Mouse (Mus musculus) heart, postnatal 0 days (tissue): ENCODE data around the gene Tbx2. TPM values are rescaled to one million over a fixed set of nuclear protein-coding genes. Genes with fewer than 3 reads are reported as not detected.
A peak's percentile ranks its signal among the peaks of the same experiment; 100 is the strongest.

Experiments
- ATAC-seq: fragments of 200-750 bp; cut with Nextera tagmentation; 2 replicates; pipeline ENCODE4 v1.8.0; 2017; ENCODE audit warnings: low read depth, moderate number of reproducible peaks, moderate library complexity; ENCODE audit not compliant: insufficient read depth
- DNase-seq: peaks from one replicate; pipeline ENCODE4 v3.0.0-alpha.2; 2016; ENCODE audit warnings: low spot score
- H3K27ac ChIP-seq: fragments of 300-500 bp; sonication (generic); 2 replicates; pipeline ENCODE4 v1.5.1; 2014; ENCODE audit warnings: low read depth, mild to moderate bottlenecking
- H3K27me3 ChIP-seq: fragments of 300-500 bp; sonication (generic); 2 replicates; pipeline ENCODE4 v1.6.1; 2014; ENCODE audit warnings: low read length, mixed read lengths; ENCODE audit not compliant: control insufficient read depth, insufficient read depth
- H3K36me3 ChIP-seq: fragments of 300-500 bp; sonication (generic); replicated peaks from 2 replicates; pipeline ENCODE4 v1.6.1; 2014; ENCODE audit warnings: low read length, mixed read lengths; ENCODE audit not compliant: control insufficient read depth, insufficient read depth
- H3K4me1 ChIP-seq: fragments of 300-500 bp; sonication (generic); 2 replicates; pipeline ENCODE4 v1.6.1; 2014; ENCODE audit warnings: antibody characterized with exemption; ENCODE audit not compliant: control insufficient read depth, insufficient read depth
- H3K4me2 ChIP-seq: fragments of 300-500 bp; sonication (generic); 2 replicates; pipeline ENCODE4 v1.6.1; 2014; ENCODE audit warnings: low read depth, mild to moderate bottlenecking, low read length, moderate library complexity
- H3K4me3 ChIP-seq: fragments of 300-500 bp; sonication (generic); 2 replicates; pipeline ENCODE4 v1.5.1; 2014; ENCODE audit warnings: low read depth, low read length
- H3K9ac ChIP-seq: fragments of 300-500 bp; sonication (generic); replicated peaks from 2 replicates; pipeline ENCODE4 v1.6.1; 2014; ENCODE audit warnings: low read depth, low read length, mixed read lengths
- H3K9me3 ChIP-seq: fragments of 300-500 bp; sonication (generic); replicated peaks from 2 replicates; pipeline ENCODE4 v1.6.1; 2016; ENCODE audit warnings: low read length; ENCODE audit not compliant: control insufficient read depth
- CTCF ChIP-seq: IDR thresholded peaks from 2 replicates; pipeline ENCODE4 v1.5.1; 2016; ENCODE audit warnings: antibody characterized with exemption, control low read depth, low read depth
- EP300 ChIP-seq: IDR thresholded peaks from 2 replicates; pipeline ENCODE4 v1.6.1; 2016; ENCODE audit warnings: antibody characterized with exemption, low read depth
- WGBS: fragments of 180-500 bp; shearing (Covaris S2); extraction: QIAGEN DNeasy Blood & Tissue Kit; methylation state at CpG from one replicate; pipeline ENCODE4 v1.1.7; 2014; 5-methylcytosine and 5-hydroxymethylcytosine counted together
- polyA plus RNA-seq: library from polyadenylated mRNA; unstranded; fragments of >200 nt; fragmentation: Nextera tagmentation; extraction: Ambion mirVana; gene quantifications from 2 replicates; pipeline ENCODE4 v1.2.1, GENCODE M21; 2015
- total RNA-seq: library from RNA; depleted of rRNA; stranded (reverse); fragments of >200 nt; gene quantifications from 2 replicates; pipeline ENCODE4 v1.2.3, GENCODE M21; 2014; ENCODE audit warnings: low replicate concordance

Tbx2 gene
- total and polyA plus RNA-seq, 2 experiments from 2014 or later, result 1.3 to 8.5 TPM

DNA sequence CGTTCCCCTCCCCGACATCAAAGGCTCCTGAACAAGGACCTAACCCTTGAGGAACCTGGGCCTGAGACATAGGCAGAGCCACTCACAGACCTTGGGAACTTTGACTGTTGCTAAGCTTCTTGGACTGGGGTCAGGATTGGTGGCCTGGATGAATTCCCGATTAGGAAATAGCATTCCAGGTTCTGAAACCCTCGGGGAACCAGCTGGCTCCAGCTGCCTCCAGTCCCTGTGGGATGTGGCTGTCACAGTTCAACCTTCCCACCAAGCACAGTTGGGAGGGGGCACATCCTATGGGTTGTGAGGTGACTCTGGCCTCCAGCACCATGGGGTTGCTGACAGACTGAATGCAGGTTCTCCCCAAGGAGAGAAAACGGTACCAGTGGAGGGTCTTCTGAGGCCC is 13.6 kb downstream of the Tbx2 start:
- DNase-seq, result peak; percentile 6
- no peaks in the 10 kb centered on the region for H3K9me3 ChIP-seq
- ATAC-seq, result no peak
- TF ChIP-seq CTCF, result no peak
- no peak for TF ChIP-seq EP300
- WGBS, result 50% methylated on average over 5 of the region's 5 CpGs
- no peak overlapping the region for H3K4me3 ChIP-seq
- 0 out of 2 replicates have a peak, but pooled peaks cover 7% of the 10 kb centered on the region for H3K4me1 ChIP-seq
- H3K27ac ChIP-seq, result peak overlapping the region; percentile 19; the same call in 1 of the 2 replicates
- no peaks in the 10 kb centered on the region for H3K36me3 ChIP-seq
- H3K27me3 ChIP-seq, result peaks cover 44% of the 10 kb centered on the region
- no peak overlapping the region for H3K9ac ChIP-seq
- H3K4me2 ChIP-seq, result no peak overlapping the region

DNA sequence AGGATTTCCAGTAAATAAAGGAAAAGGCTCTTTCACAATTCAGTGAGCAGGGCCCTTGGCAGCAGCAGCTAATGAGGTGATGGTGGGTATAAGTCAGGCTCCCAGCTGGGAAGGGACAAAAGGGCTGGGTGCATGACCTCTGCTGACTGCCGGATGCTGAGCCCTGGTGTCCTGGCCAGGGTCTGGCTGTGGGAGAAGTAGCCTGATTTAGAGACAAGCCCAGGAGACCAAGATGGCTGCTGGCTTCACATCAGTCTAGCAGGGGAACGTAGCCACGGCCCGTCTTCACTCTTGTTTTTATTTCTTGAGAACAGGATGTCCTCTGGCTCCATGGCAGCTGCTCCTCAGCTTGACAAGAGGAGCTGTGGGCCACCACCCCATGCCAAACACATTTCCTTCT is 14.2 kb downstream of the Tbx2 start:
- TF ChIP-seq EP300, result no peak
- TF ChIP-seq CTCF, result no peak
- WGBS, result 45% methylated on average over 4 of the region's 4 CpGs
- Histone ChIP-seq H3K9me3 (no peaks in the 10 kb centered on the region), H3K4me2 (no peak overlapping the region), H3K4me3 (no peak overlapping the region), H3K4me1 (0 out of 2 replicates have a peak, but pooled peaks cover 7% of the 10 kb centered on the region), H3K27me3 (peaks cover 38% of the 10 kb centered on the region), H3K9ac (no peak overlapping the region), H3K27ac (peak overlapping the region; percentile 19; the same call in 1 of the 2 replicates), H3K36me3 (no peaks in the 10 kb centered on the region)
- peak; percentile 4 for DNase-seq
- no peak for ATAC-seq

DNA sequence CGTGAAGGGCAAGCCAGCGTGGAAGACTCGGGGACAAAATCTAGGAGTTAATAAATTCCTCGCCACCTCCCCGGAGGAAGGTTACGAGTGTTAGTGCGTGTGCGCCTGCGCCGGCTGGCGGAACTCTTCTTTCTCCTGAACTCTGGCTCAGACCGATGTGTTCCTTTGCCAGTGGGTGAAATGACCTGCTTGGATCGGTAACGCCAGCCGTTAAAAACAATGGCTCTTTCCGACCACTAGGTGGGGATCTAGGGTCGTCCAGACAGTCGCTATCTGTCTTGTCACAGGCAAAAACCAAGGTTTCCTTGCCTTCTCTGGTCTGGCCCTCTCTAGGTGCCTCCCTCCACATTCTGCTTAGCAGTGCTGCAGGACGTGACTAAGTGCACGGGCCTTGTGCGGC is 16.7 kb downstream of the Tbx2 start:
- peaks cover 24% of the 10 kb centered on the region for H3K27me3 ChIP-seq
- TF ChIP-seq CTCF (peak; percentile 94), EP300 (no peak)
- H3K4me3 ChIP-seq, result peak overlapping the region; percentile 33
- no peaks in the 10 kb centered on the region for H3K4me1 ChIP-seq
- 3% methylated on average over 21 of the region's 21 CpGs for WGBS
- DNase-seq (peak; percentile 84), ATAC-seq (peak; percentile 59)
- peak overlapping the region; percentile 56 for H3K4me2 ChIP-seq
- H3K9me3 ChIP-seq, result no peaks in the 10 kb centered on the region
- H3K27ac ChIP-seq, result no peak overlapping the region
- no peaks in the 10 kb centered on the region for H3K36me3 ChIP-seq
- no peak overlapping the region for H3K9ac ChIP-seq

- WGBS, result 90% methylated on average over 6 of the region's 6 CpGs
- Histone ChIP-seq H3K36me3 (no peaks in the 10 kb centered on the region), H3K9ac (no peak within 1 kb of the TSS), H3K4me3 (no peak within 1 kb of the TSS), H3K9me3 (no peaks in the 10 kb centered on the region), H3K4me1 (no peaks in the 10 kb centered on the region), H3K27me3 (peaks cover 19% of the 10 kb centered on the region), H3K4me2 (peak within 1 kb of the TSS; percentile 56; the same call in 1 of the 2 replicates), H3K27ac (no peak within 1 kb of the TSS)
- TF ChIP-seq EP300, result no peak
- TF ChIP-seq CTCF, result no peak
- no peak for DNase-seq
- ATAC-seq, result no peak
Observed at GRCm38 (mm10) chr11:85850233-85850632, 17.9 kb downstream of the Tbx2 start, which contains the start of gene Gm11444. TSS of gene Gm11444 (minus strand) at chr11:85850333.

- H3K4me3 ChIP-seq, result no peak overlapping the region
- H3K36me3 ChIP-seq, result no peaks in the 10 kb centered on the region
- H3K4me2 ChIP-seq, result no peak overlapping the region
- no peaks in the 10 kb centered on the region for H3K9me3 ChIP-seq
- H3K9ac ChIP-seq, result no peak overlapping the region
- ATAC-seq, result no peak
- no peaks in the 10 kb centered on the region for H3K4me1 ChIP-seq
- 32% methylated on average over 6 of the region's 6 CpGs for WGBS
- peaks cover 14% of the 10 kb centered on the region for H3K27me3 ChIP-seq
- DNase-seq, result no peak
- no peak overlapping the region for H3K27ac ChIP-seq
- TF ChIP-seq CTCF (peak; percentile 27), EP300 (no peak)
Observed at GRCm38 (mm10) chr11:85850758-85851157, 18.4 kb downstream of the Tbx2 start.

GRCm38 (mm10) chr11:85857997-85858698 is 25.8 kb downstream of the Tbx2 start:
- ATAC-seq (no peak), DNase-seq (no peak)
- no peak overlapping the region for H3K9ac ChIP-seq
- no peaks in the 10 kb centered on the region for H3K9me3 ChIP-seq
- WGBS, result 36% methylated on average over 6 of the region's 6 CpGs
- H3K4me2 ChIP-seq, result no peak overlapping the region
- H3K36me3 ChIP-seq, result no peaks in the 10 kb centered on the region
- no peaks in the 10 kb centered on the region for H3K27me3 ChIP-seq
- H3K27ac ChIP-seq, result no peak overlapping the region
- TF ChIP-seq CTCF (no peak), EP300 (no peak)
- no peak overlapping the region for H3K4me3 ChIP-seq
- no peaks in the 10 kb centered on the region for H3K4me1 ChIP-seq
